Mouse (Mus musculus) myocyte (in vitro differentiated cells): Measurements from ENCODE around the gene Cad. TPM values are rescaled to one million over a fixed set of nuclear protein-coding genes. Genes with fewer than 3 reads are reported as not detected.
"Not testable (repeated sequence)": the region's sequence is repeated elsewhere in the genome, so short reads cannot be mapped to it uniquely, and the experiment has no call there.

Source experiments
- H3K27me3 ChIP-seq: one replicate; pipeline ENCODE4 v1.6.1; 2011; ENCODE audit not compliant: control insufficient read depth, insufficient read depth, insufficient read length
- H3K36me3 ChIP-seq: one replicate; pipeline ENCODE4 v1.6.1; 2011; ENCODE audit not compliant: control insufficient read depth, insufficient read depth
- H3K4me2 ChIP-seq: one replicate; pipeline ENCODE4 v1.6.1; 2011; ENCODE audit warnings: low read depth, control low read depth
- H3K4me3 ChIP-seq: one replicate; pipeline ENCODE4 v1.5.1; 2011; ENCODE audit warnings: mild to moderate bottlenecking, control low read depth, moderate library complexity
- H3K79me2 ChIP-seq: one replicate; pipeline ENCODE4 v1.6.1; 2011; ENCODE audit not compliant: control insufficient read depth, insufficient read depth
- H3ac ChIP-seq: one replicate; pipeline ENCODE4 v1.6.1; 2011; ENCODE audit not compliant: control insufficient read depth, insufficient read length
- CEBPB ChIP-seq: IDR thresholded peaks from 2 replicates; pipeline ENCODE4 v1.6.1; 2011; ENCODE audit warnings: mild to moderate bottlenecking, moderate library complexity; ENCODE audit not compliant: poor library complexity, insufficient read depth, severe bottlenecking
- E2F4 ChIP-seq: IDR thresholded peaks from one replicate; pipeline ENCODE4 v1.6.1; 2011; ENCODE audit warnings: mild to moderate bottlenecking, control low read depth, moderate library complexity; ENCODE audit not compliant: insufficient read depth
- MAX ChIP-seq: IDR thresholded peaks from one replicate; pipeline ENCODE4 v1.6.1; 2011; ENCODE audit warnings: low read depth, mild to moderate bottlenecking, control low read depth
- MYOD1 ChIP-seq, 3 experiments: IDR thresholded peaks; one replicate each; pipeline ENCODE4 v1.6.1; 2011; ENCODE audit warnings: control low read depth in 2 of 3, low read depth in 2 of 3, mild to moderate bottlenecking in 2 of 3, moderate library complexity in 1 of 3; ENCODE audit not compliant: insufficient read length in 2 of 3, control insufficient read depth in 1 of 3
- MYOG ChIP-seq, 3 experiments: IDR thresholded peaks; one replicate each; pipeline ENCODE4 v1.6.1; 2011; ENCODE audit warnings: control low read depth in 2 of 3, low read depth in 2 of 3, mild to moderate bottlenecking in 2 of 3; ENCODE audit not compliant: insufficient read length in 2 of 3, control insufficient read depth in 1 of 3, insufficient read depth in 1 of 3
- POLR2A ChIP-seq: IDR thresholded peaks from one replicate; pipeline ENCODE4 v1.6.1; 2011; ENCODE audit warnings: low read depth, mild to moderate bottlenecking, control low read depth, moderate library complexity; ENCODE audit not compliant: insufficient read length
- POLR2AphosphoS2 ChIP-seq: IDR thresholded peaks from one replicate; pipeline ENCODE4 v1.6.1; 2011; ENCODE audit warnings: low read depth, control low read depth; ENCODE audit not compliant: insufficient read length
- REST ChIP-seq: IDR thresholded peaks from one replicate; pipeline ENCODE4 v1.6.1; 2011; ENCODE audit warnings: mild to moderate bottlenecking, control low read depth, moderate library complexity; ENCODE audit not compliant: insufficient read depth, insufficient read length
- SRF ChIP-seq: IDR thresholded peaks from one replicate; pipeline ENCODE4 v1.6.1; 2011; ENCODE audit warnings: low read depth; ENCODE audit not compliant: control insufficient read depth, insufficient read length
- TCF12 ChIP-seq: IDR thresholded peaks from one replicate; pipeline ENCODE4 v1.6.1; 2011; ENCODE audit warnings: mild to moderate bottlenecking, control low read depth; ENCODE audit not compliant: poor library complexity, insufficient read depth, severe bottlenecking
- TCF3 ChIP-seq: IDR thresholded peaks from one replicate; pipeline ENCODE4 v1.6.1; 2011; ENCODE audit warnings: low read depth, control low read depth; ENCODE audit not compliant: insufficient read length
- USF1 ChIP-seq: IDR thresholded peaks from one replicate; pipeline ENCODE4 v1.6.1; 2011; ENCODE audit warnings: low read depth, mild to moderate bottlenecking, control low read depth, moderate library complexity
- polyA plus RNA-seq: library from polyadenylated mRNA; unstranded; fragments of >200 nt; fragmentation: generic; extraction: Trizol; gene quantifications from one replicate; pipeline ENCODE4 v1.2.1, GENCODE M21; 2012; ENCODE audit warnings: missing spikeins

Gene Cad
- polyA plus RNA-seq, result 31.5 TPM

DNA sequence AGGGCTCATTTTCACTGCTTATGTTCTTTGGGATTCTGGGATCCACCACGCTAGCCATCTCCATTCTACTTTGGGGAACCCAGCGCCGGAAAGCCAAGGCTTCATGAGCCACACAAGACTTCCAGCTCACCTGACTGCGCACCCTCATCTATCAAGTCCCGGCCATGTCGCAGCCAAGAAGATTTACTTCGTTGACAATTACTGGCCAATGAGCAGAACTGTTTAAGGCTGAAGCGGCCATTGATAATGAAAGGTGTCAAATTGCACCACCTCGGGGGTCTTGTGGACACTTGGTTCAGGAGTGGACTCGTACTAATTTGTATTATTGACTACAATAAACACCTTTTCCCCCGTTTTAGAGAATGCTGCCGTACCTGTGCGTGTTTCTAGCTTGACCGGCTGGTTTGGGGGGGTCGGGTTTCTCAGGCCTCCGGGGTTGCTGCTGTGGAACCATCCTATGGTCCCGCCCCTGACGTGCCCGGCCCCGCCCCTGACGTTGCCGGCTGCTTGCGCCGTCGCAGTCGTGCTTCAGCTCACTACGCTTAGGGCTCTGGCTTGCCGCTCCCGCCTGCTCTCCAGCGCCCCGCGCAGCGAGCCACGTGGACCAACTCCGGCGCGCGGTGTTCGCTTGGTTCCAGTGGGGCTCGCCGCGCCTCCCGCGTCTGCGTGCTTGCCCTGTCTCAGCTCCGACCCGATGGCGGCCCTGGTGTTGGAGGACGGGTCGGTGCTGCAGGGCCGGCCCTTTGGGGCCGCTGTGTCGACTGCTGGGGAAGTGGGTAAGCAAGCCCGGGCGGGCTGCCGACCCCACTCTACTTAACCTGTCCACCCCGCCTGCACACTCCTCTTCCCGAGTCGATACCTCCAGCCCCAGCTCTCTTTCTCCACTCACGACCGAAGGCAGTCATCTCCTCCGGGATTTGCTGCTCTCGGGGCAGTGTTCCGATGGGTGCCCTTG is at the start of gene Cad:
Gene Cad (plus strand): TSS at position 520 of the 955 bp plus-strand sequence.
- Histone ChIP-seq H3K79me2 (peaks cover 17% of the 10 kb centered on the region), H3K36me3 (no peaks in the 10 kb centered on the region), H3K27me3 (no peaks in the 10 kb centered on the region), H3K4me2 (peak within 1 kb of the TSS; percentile 92), H3K4me3 (peak within 1 kb of the TSS; percentile 46), H3ac (peak within 1 kb of the TSS; percentile 81)
- TF ChIP-seq USF1 (no peak), MAX (peak; percentile 45), POLR2AphosphoS2 (peak; percentile 99), CEBPB (no peak), TCF3 (no peak), E2F4 (no peak), REST (no peak), MYOD1 (IDR thresholded peaks at IDR 0.05; ENCODE audit: control insufficient read depth in 1 of 3, insufficient read length in 2 of 3, low read depth in 2 of 3) (no peak), TCF12 (no peak), MYOG (IDR thresholded peaks at IDR 0.05; ENCODE audit: control insufficient read depth in 1 of 3, insufficient read depth in 1 of 3, insufficient read length in 2 of 3, low read depth in 2 of 3) (peak in 1 of 3 experiments; percentile 46), SRF (no peak), POLR2A (peak; percentile 96)

DNA sequence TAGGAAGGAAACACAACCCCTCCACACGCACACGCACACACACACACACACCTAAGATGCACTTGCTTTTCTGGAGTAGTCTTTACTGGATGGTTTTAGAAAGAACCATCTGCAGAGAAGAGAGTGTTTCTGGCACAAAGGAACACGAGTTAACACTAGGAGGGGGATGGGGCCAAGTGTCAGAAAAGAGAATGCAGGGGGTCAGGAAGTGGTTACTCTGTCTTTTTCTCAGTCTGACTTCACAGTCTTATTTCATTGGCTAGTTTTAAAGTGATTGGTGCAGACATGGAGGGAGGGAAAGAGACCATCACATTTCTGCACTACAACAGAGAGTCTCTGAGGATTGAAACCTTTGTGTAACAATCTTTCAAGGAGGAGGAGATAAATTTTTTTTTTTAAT is 41.8 kb upstream of the Cad start:
- no peak overlapping the region for H3K4me2 ChIP-seq
- no peak overlapping the region for H3ac ChIP-seq
- no peaks in the 10 kb centered on the region for H3K27me3 ChIP-seq
- H3K4me3 ChIP-seq, result no peak overlapping the region
- no peak for TF ChIP-seq MYOD1 (IDR thresholded peaks at IDR 0.05; ENCODE audit: control insufficient read depth in 1 of 3, insufficient read length in 2 of 3, low read depth in 2 of 3)
- no peak for TF ChIP-seq TCF3
- no peak for TF ChIP-seq TCF12
- TF ChIP-seq POLR2A, result no peak
- no peak for TF ChIP-seq CEBPB
- no peak for TF ChIP-seq E2F4
- no peak for TF ChIP-seq SRF
- TF ChIP-seq POLR2AphosphoS2, result no peak
- no peak for TF ChIP-seq REST
- no peaks in the 10 kb centered on the region for H3K36me3 ChIP-seq
- H3K79me2 ChIP-seq, result no peaks in the 10 kb centered on the region

GRCm38 (mm10) chr5:31015913-31016312 is 38.7 kb upstream of the Cad start:
- no peaks in the 10 kb centered on the region for H3K79me2 ChIP-seq
- no peak for TF ChIP-seq USF1
- no peak for TF ChIP-seq E2F4
- no peak for TF ChIP-seq MYOG (IDR thresholded peaks at IDR 0.05; ENCODE audit: control insufficient read depth in 1 of 3, insufficient read depth in 1 of 3, insufficient read length in 2 of 3, low read depth in 2 of 3)
- TF ChIP-seq TCF12, result no peak
- TF ChIP-seq POLR2AphosphoS2, result no peak
- TF ChIP-seq CEBPB, result no peak
- no peak for TF ChIP-seq REST
- TF ChIP-seq MYOD1 (IDR thresholded peaks at IDR 0.05; ENCODE audit: control insufficient read depth in 1 of 3, insufficient read length in 2 of 3, low read depth in 2 of 3), result no peak
- no peak for TF ChIP-seq POLR2A
- TF ChIP-seq SRF, result no peak
- TF ChIP-seq TCF3, result no peak
- no peak for TF ChIP-seq MAX
- no peaks in the 10 kb centered on the region for H3K36me3 ChIP-seq
- H3K4me2 ChIP-seq, result no peak overlapping the region
- H3K27me3 ChIP-seq, result no peaks in the 10 kb centered on the region
- H3ac ChIP-seq, result no peak overlapping the region
- no peak overlapping the region for H3K4me3 ChIP-seq

- not testable (repeated sequence) for H3K36me3 ChIP-seq, H3K27me3 ChIP-seq, H3K4me3 ChIP-seq, H3K79me2 ChIP-seq, H3ac ChIP-seq, H3K4me2 ChIP-seq
Measured at GRCm38 (mm10) chr5:31021790-31022189, 32.8 kb upstream of the Cad start.

DNA sequence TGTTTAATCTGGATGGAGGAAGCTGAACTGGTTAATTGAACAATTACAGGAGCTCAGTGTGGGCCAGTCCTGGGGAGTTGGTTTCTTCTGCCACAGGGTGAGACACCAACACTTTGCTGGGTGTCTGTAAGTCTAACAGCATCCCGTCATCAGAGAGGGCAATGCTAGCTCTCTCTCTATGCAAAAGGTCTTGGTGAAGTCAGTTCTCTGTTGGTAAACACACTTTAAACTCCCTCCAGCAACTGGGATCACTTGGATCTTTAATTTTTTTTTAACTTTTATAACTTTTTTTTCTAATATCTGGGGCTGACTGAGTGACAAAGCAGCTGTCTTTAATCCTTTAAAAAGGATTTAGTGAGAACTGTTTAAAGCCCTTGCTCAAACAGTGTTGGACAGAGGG is 31.9 kb upstream of the Cad start:
- Histone ChIP-seq H3K4me3 (no peak overlapping the region), H3ac (no peak overlapping the region), H3K36me3 (no peaks in the 10 kb centered on the region), H3K27me3 (no peaks in the 10 kb centered on the region), H3K79me2 (no peaks in the 10 kb centered on the region), H3K4me2 (no peak overlapping the region)
- TF ChIP-seq TCF3, result no peak
- no peak for TF ChIP-seq CEBPB
- no peak for TF ChIP-seq TCF12
- TF ChIP-seq E2F4, result no peak
- TF ChIP-seq MYOD1 (IDR thresholded peaks at IDR 0.05; ENCODE audit: control insufficient read depth in 1 of 3, insufficient read length in 2 of 3, low read depth in 2 of 3), result no peak
